Mouse (Mus musculus): ENCODE measurements around the gene 4930535I16Rik.

DNA sequence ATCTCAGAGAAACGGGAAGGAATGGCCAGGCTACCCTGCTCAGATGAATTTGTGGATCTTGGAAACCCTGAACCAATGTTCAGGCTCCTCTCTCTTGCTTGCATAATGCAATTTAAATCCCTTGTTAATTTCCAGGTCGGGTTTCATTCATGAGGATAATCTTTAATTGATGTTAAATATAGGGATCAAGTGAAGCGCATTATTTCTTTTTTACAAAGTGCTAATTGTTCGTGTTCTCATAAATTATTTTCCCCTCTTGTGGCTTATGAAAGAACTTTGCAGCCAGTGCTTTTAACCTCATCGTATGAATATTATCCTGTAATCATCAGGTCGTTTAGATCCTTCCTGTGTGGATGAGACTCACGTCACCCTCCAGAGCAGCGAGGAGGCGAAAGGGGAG lies 44.9 kb upstream of the 4930535I16Rik start:
- TF ChIP-seq CTCF (IDR thresholded peaks at IDR 0.05; ENCODE audit: low read depth), result no peak
- TF ChIP-seq EP300 (optimal IDR thresholded peaks at IDR 0.05), result no peak

Measured in stomach, postnatal 0 days (tissue).